9 mouse cellular contexts compared by ENCODE assay signal in the genomic region with DNA sequence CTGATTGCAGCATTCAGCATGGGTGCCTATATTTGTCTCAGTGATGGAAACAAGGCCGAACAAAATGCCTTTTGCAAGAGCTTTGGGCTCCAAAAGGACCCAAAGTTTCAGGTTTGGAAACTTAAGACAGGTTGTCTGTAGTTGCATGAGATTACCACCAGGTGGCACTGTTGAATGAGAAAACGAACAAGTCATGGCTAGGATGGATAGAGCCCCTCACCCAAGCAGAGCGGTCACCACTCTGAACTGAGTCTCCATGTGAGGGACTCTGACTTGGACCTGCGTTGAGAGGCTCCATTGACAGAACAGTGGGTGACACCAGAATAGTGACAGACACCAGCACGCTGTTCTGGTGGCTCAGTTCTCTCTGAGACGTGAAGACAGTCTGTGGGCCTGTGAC. TPM values are rescaled to one million over a fixed set of nuclear protein-coding genes. Genes with fewer than 3 reads are reported as not detected.
DNase-seq lines count a peak whose midpoint lies in the region; ATAC-seq and TF ChIP-seq lines count a peak whose summit lies in the region.
"Had no signal": no experiment of that assay in that cellular context is flagged by ENCODE, and none has a peak within 500 bp of the region (broad histone marks: within the 10 kb centered on the region; RNA-seq: fewer than 3 reads in every experiment).

No protein-coding gene starts in this region.

- no peak overlapping the region for H3K4me3 ChIP-seq in layer of hippocampus, adult 2 months
- no peak overlapping the region for H3K4me3 ChIP-seq in embryonic fibroblast, embryonic 13.5 days (ENCODE audit: insufficient read depth, low read length)
- H3K4me3 ChIP-seq in intestine, embryonic 16.5 days (ENCODE audit: low read length), result no peak overlapping the region
- H3K4me3 ChIP-seq in lung, postnatal 0 days (ENCODE audit: low read depth, low read length), result no peak overlapping the region
- H3K4me3 ChIP-seq: megakaryocyte, embryonic 14.5 days had no signal

- H3K36me3 ChIP-seq in intestine, embryonic 16.5 days (ENCODE audit: control insufficient read depth, insufficient read depth, low read length), result no peaks in the 10 kb centered on the region
- no peaks in the 10 kb centered on the region for H3K36me3 ChIP-seq in lung, postnatal 0 days (ENCODE audit: insufficient read depth, low read length)

- no peaks in the 10 kb centered on the region for H3K4me1 ChIP-seq in embryonic fibroblast, embryonic 13.5 days (ENCODE audit: control insufficient read depth, insufficient read depth, low read length)
- H3K4me1 ChIP-seq in intestine, embryonic 16.5 days (ENCODE audit: control insufficient read depth, insufficient read depth, low read length), result peaks cover 7% of the 10 kb centered on the region; the same call in 1 of the 2 replicates
- H3K4me1 ChIP-seq in lung, postnatal 0 days (ENCODE audit: insufficient read depth, low read depth, low read length), result no peaks in the 10 kb centered on the region

- peak; percentile 34 to 38 for DNase-seq in layer of hippocampus, adult 2 months (ENCODE audit: low spot score in 2 of 2)
- no peak for DNase-seq in layer of hippocampus, adult 9-11 months
- peak; percentile 58 for DNase-seq in R1 (ENCODE audit: low read depth, low spot score)
- peak; percentile 56 for DNase-seq in lung, postnatal 0 days (ENCODE audit: low spot score)
- peak; percentile 31 for DNase-seq in skeletal muscle tissue, adult 2 months (ENCODE audit: low read depth, low spot score)
- no peak for DNase-seq in gastrocnemius, postnatal 14 days

- no peak overlapping the region for H3K9ac ChIP-seq in intestine, embryonic 16.5 days (ENCODE audit: low read depth, low read length)
- no peak overlapping the region for H3K9ac ChIP-seq in lung, postnatal 0 days (replicated peaks; ENCODE audit: low read depth)

- intact Hi-C loops in gastrocnemius, postnatal 14 days (cut with DNase I; ENCODE audit: low total_unique reads), result loop anchor here (10.0 kb wide), 1 partner anchor 268 kb away; no protein-coding TSS in a partner anchor

- TF ChIP-seq EP300 in lung, postnatal 0 days (IDR thresholded peaks at IDR 0.05), result no peak

- WGBS in intestine, embryonic 16.5 days, result 35% methylated on average over 6 of the region's 6 CpGs
- 30% methylated on average over 6 of the region's 6 CpGs for WGBS in lung, postnatal 0 days

- peak; percentile 39 for ATAC-seq in intestine, embryonic 16.5 days
- no peak for ATAC-seq in lung, postnatal 0 days

- no peaks in the 10 kb centered on the region for H3K27me3 ChIP-seq in intestine, embryonic 16.5 days (replicated peaks; ENCODE audit: control insufficient read depth, insufficient read depth, low read length)
- H3K27me3 ChIP-seq in lung, postnatal 0 days (replicated peaks; ENCODE audit: insufficient read depth, low read length), result no peaks in the 10 kb centered on the region

- no peak overlapping the region for H3K4me2 ChIP-seq in intestine, embryonic 16.5 days (ENCODE audit: low read depth, low read length)
- H3K4me2 ChIP-seq in lung, postnatal 0 days (replicated peaks; ENCODE audit: low read depth, low read length), result no peak overlapping the region

- no peak overlapping the region for H3K27ac ChIP-seq in layer of hippocampus, adult 2 months
- H3K27ac ChIP-seq in embryonic fibroblast, embryonic 13.5 days (ENCODE audit: insufficient read depth, low read length), result no peak overlapping the region
- H3K27ac ChIP-seq in intestine, embryonic 16.5 days (ENCODE audit: low read length), result no peak overlapping the region
- H3K27ac ChIP-seq in lung, postnatal 0 days (ENCODE audit: low read length), result no peak overlapping the region

- no peaks in the 10 kb centered on the region for H3K9me3 ChIP-seq in intestine, embryonic 16.5 days (ENCODE audit: control insufficient read depth, low read length)
- H3K9me3 ChIP-seq in lung, postnatal 0 days (ENCODE audit: low read length), result no peaks in the 10 kb centered on the region
- H3K9me3 ChIP-seq: megakaryocyte, embryonic 14.5 days had no signal

- peak; percentile 93 for TF ChIP-seq CTCF in layer of hippocampus, adult 2 months (conservative IDR thresholded peaks at IDR 0.05)
- 0 out of 2 replicates have a peak, but pooled peaks have one; percentile 21 for TF ChIP-seq CTCF in embryonic fibroblast, embryonic 13.5 days (IDR thresholded peaks at IDR 0.05; ENCODE audit: borderline replicate concordance, insufficient read depth, low read length)
- peak; percentile 87 for TF ChIP-seq CTCF in lung, postnatal 0 days (IDR thresholded peaks at IDR 0.05)

- no peak for TF ChIP-seq POLR2A in embryonic fibroblast, embryonic 13.5 days (IDR thresholded peaks at IDR 0.05; ENCODE audit: low read depth, low read length)

RNA-seq across cellular contexts. Expression of gene Krtap5-4, which starts 13.2 kb away (rescaled TPM):
- total RNA-seq in layer of hippocampus, adult 2 months (2021), result not detected
- not detected in 2 replicates for polyA plus RNA-seq in embryonic fibroblast, embryonic 13.5 days (2011; ENCODE audit: insufficient read length, low read depth, missing spikeins)
- not detected in 2 replicates for polyA plus RNA-seq in intestine, embryonic 16.5 days (2015; fragmentation: Nextera tagmentation; extraction: Ambion mirVana)
- polyA plus RNA-seq in lung, postnatal 0 days (2015; fragmentation: Nextera tagmentation; extraction: Ambion mirVana), result not detected in 2 replicates
- not detected for total RNA-seq in gastrocnemius, postnatal 14 days (2021)

RNA-seq across cellular contexts. Expression of gene Krtap5-1, which starts 19.6 kb away (rescaled TPM):
- not detected for total RNA-seq in layer of hippocampus, adult 2 months (2021)
- polyA plus RNA-seq in embryonic fibroblast, embryonic 13.5 days (2011; ENCODE audit: insufficient read length, low read depth, missing spikeins), result not detected in 2 replicates
- not detected in 2 replicates for polyA plus RNA-seq in intestine, embryonic 16.5 days (2015; fragmentation: Nextera tagmentation; extraction: Ambion mirVana)
- not detected in 2 replicates for polyA plus RNA-seq in lung, postnatal 0 days (2015; fragmentation: Nextera tagmentation; extraction: Ambion mirVana)
- total RNA-seq in gastrocnemius, postnatal 14 days (2021), result not detected

RNA-seq across cellular contexts. Expression of gene Gm4559, which starts 42.4 kb away (rescaled TPM):
- not detected for total RNA-seq in layer of hippocampus, adult 2 months (2021)
- polyA plus RNA-seq in embryonic fibroblast, embryonic 13.5 days (2011; ENCODE audit: insufficient read length, low read depth, missing spikeins), result not detected in 2 replicates
- polyA plus RNA-seq in intestine, embryonic 16.5 days (2015; fragmentation: Nextera tagmentation; extraction: Ambion mirVana), result not detected in 2 replicates
- not detected in 2 replicates for polyA plus RNA-seq in lung, postnatal 0 days (2015; fragmentation: Nextera tagmentation; extraction: Ambion mirVana)
- total RNA-seq in gastrocnemius, postnatal 14 days (2021), result not detected

RNA-seq across cellular contexts. Expression of gene Ifitm10, which starts 57.0 kb away (rescaled TPM):
- 10 to 100 TPM; 35.3 to 38.6 TPM for total RNA-seq in layer of hippocampus, adult 2 months (2021)
- polyA plus RNA-seq in embryonic fibroblast, embryonic 13.5 days (2011; ENCODE audit: insufficient read length, low read depth, missing spikeins), result 6.0 and 6.5 TPM in 2 replicates
- polyA plus RNA-seq in intestine, embryonic 16.5 days (2015; fragmentation: Nextera tagmentation; extraction: Ambion mirVana), result 1.8 and 2.4 TPM in 2 replicates
- polyA plus RNA-seq in lung, postnatal 0 days (2015; fragmentation: Nextera tagmentation; extraction: Ambion mirVana), result 15.0 and 15.5 TPM in 2 replicates
- 1 to 10 TPM; 6.7 to 8.4 TPM for total RNA-seq in gastrocnemius, postnatal 14 days (2021)

RNA-seq across cellular contexts. Expression of gene Gm2431, which starts 58.4 kb away (rescaled TPM):
- not detected for total RNA-seq in layer of hippocampus, adult 2 months (2021)
- not detected in 2 replicates for polyA plus RNA-seq in embryonic fibroblast, embryonic 13.5 days (2011; ENCODE audit: insufficient read length, low read depth, missing spikeins)
- polyA plus RNA-seq in intestine, embryonic 16.5 days (2015; fragmentation: Nextera tagmentation; extraction: Ambion mirVana), result not detected in 2 replicates
- polyA plus RNA-seq in lung, postnatal 0 days (2015; fragmentation: Nextera tagmentation; extraction: Ambion mirVana), result not detected in 2 replicates
- not detected for total RNA-seq in gastrocnemius, postnatal 14 days (2021)

Comparison
In these comparisons a context has a peak if more than half of its experiments do, and no peak if none do; other contexts are left out.
1. DNase-seq: peak in layer of hippocampus, adult 2 months (2 of 2), R1 (single experiment), lung, postnatal 0 days (single experiment) and skeletal muscle tissue, adult 2 months (single experiment); none in layer of hippocampus, adult 9-11 months (single experiment) and gastrocnemius, postnatal 14 days (single experiment).
2. CTCF ChIP-seq: peak in every context shown above with its lines; median percentile 93 in layer of hippocampus, adult 2 months; 87 in lung, postnatal 0 days; 21 in embryonic fibroblast, embryonic 13.5 days.